Mouse (Mus musculus): ENCODE data around the gene Cpt1a. TPM values are rescaled to one million over a fixed set of nuclear protein-coding genes. Genes with fewer than 3 reads are reported as not detected.

Cpt1a gene
- polyA plus RNA-seq (2012; rRNA removed), result 13.5 and 15.1 TPM in 2 replicates

DNA sequence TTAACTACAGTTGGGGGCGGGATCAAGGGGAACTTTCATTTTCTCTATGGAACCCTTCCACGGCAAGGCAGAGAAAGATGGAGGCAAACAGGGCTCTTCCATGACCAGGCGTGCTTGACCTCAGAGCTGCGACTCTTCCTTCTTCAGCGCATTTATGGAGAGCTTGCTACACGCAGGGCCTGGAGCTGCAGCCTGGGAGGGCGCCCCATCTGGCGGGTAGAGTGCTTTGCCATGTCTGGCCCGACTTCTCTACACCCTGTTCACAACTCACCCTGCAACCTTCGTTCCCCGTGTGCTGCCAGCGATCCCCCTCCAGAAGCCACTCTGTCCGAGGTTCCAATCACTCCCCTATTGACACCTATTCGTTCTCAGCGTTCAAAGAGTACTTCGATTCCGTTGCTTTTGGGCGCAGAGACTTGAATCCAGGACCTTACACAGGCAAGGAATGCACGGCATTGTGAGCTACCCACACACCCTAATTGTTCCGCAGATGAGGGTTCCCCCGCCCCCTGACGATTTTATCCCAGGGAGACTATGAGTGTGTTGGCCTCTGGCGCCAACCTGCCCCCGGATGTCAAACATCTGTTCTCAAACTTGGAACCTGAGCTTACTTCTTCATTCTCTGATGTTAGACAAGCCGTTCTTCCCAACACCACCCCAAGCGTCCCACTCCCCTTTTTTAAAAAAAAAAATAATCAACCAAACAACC is at the start of gene Cpt1a:
TSS of gene Cpt1a (plus strand) at position 74 of the 709 bp plus-strand sequence.

DNA sequence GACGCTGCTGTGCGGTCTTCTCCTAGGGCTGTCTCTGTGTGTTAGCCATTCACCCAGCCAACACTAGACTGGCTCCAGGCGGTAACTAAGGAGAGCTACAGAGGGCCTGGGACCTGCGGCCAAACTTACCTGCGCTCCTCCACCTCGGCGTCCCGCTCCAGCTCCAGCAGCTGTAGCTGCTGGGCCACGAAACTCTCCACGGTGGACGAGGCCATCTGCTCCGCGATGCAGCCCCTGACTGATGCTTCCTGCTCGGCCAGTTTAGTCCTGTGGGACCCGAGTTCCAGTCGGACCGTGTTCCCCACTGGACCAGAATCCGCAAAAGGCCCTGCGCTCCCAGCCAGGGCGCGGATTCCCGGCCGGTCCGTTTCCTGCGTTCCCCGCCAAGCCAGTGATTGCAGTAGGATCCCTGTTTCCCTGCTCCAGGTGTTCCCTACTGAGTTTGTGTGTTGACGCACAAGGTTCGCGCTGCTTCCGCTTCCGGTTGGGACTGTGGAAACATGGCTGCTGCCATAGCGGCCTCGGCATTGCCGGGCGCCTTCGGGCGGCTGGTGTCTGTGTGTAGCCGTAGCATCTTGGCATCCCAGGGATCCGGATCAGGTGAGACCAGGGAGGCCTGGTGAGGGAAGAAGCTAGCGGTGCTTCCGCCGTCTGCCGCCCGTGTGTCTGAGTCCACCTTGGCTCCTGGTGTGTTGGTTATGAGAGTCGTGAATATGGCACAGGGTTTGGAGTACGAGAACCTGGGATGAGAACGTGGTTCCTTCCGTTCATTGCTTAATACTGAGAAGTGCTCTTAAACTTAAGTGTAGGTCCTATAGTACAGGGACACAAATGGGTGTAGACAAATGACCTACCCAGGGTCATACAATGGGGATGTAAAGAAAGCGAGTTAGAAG is 39.3 kb upstream of the Cpt1a start, which contains the start of the genes Mrpl21 and Ighmbp2:
TSS of gene Mrpl21 (plus strand) at position 330 of the 896 bp plus-strand sequence.
TSS of gene Ighmbp2 (minus strand) at position 446 of the 896 bp plus-strand sequence.

DNA sequence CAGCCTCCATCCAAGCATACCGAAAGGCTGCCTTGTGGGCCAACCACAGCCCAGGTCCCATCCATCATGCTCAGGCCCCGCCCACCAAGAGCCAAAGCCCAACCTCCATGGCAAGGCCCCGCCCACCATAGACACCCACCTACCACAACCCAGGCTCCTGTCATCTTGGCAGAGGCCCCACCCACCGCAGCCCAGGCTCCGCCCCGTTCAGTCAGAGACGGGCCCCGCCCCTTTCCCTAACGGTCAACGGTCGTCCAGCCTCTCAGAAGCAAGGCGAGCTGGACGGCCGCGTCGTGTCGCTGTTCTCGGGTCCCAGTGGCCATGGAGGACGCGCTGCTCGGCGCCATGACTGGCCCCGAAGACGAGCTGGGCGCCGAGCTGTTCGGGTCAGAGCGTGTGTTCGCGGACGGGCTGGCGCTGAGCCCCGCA is 66.5 kb downstream of the Cpt1a start, which contains the start of gene Tesmin:
TSS of gene Tesmin (plus strand) at position 229 of the 429 bp plus-strand sequence.

DNA sequence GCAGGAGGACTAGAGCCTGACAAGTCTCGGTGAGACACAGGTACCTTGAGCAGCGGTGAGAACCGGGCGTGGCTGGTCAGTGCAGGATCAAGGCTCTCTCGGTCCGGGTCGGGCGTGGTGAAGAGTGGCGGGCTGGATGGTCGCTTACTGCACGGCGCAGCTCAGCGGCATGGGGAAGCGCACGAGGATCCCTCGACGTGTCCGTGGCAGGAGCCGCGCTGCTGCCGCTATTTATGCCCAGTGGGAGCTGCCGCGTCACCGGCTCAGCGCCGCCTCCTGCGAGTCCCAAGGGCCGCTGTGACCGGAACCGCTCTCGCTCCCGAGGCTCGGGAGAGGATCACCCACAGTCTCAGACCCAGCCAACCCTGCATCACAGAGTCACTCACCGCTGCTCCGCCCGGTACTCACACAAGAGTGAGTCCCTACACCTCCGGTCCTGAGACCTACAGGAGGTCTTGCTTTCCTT is 92.2 kb downstream of the Cpt1a start, which contains the start of gene Gal:
TSS of gene Gal (minus strand) at position 277 of the 466 bp plus-strand sequence.

Other genes with a start within 250 kb of the Cpt1a start
- gene Mrpl21, start 39.4 kb upstream of the Cpt1a start, polyA plus RNA-seq (2012; rRNA removed), result 70.5 and 72.6 TPM in 2 replicates
- gene Ighmbp2, start 39.3 kb upstream of the Cpt1a start, polyA plus RNA-seq (2012; rRNA removed), result 7.5 and 8.6 TPM in 2 replicates
- gene Tesmin, start 66.5 kb downstream of the Cpt1a start, polyA plus RNA-seq (2012; rRNA removed), result 0.34 and 0.53 TPM in 2 replicates
- 9.5 and 12.4 TPM in 2 replicates for gene Gal, start 92.2 kb downstream of the Cpt1a start, polyA plus RNA-seq (2012; rRNA removed)

Measured in central nervous system, embryonic 18 days (tissue).